Mouse (Mus musculus) forebrain, embryonic 11.5 days (tissue): Measurements from ENCODE around the gene Chchd10. TPM values are rescaled to one million over a fixed set of nuclear protein-coding genes. Genes with fewer than 3 reads are reported as not detected.

ENCODE experiments used
- ATAC-seq: fragments of 200-750 bp; cut with Nextera tagmentation; replicated peaks from 2 replicates; pipeline ENCODE4 v1.8.0; 2017; ENCODE audit warnings: moderate TSS enrichment; ENCODE audit not compliant: low FRiP score
- DNase-seq: peaks from one replicate; pipeline ENCODE4 v3.0.0-alpha.2; 2017; ENCODE audit warnings: low spot score
- H3K27ac ChIP-seq: fragments of 300-500 bp; sonication (generic); 2 replicates; pipeline ENCODE4 v1.5.1; 2014; ENCODE audit warnings: low read depth, low read length
- H3K27me3 ChIP-seq: fragments of 300-500 bp; sonication (generic); 2 replicates; pipeline ENCODE4 v1.6.1; 2014; ENCODE audit warnings: mild to moderate bottlenecking, low read length, mixed read lengths; ENCODE audit not compliant: control insufficient read depth, insufficient read depth
- H3K36me3 ChIP-seq: fragments of 300-500 bp; sonication (generic); 2 replicates; pipeline ENCODE4 v1.6.1; 2014; ENCODE audit warnings: mild to moderate bottlenecking, low read length, moderate library complexity, mixed read lengths; ENCODE audit not compliant: control insufficient read depth, insufficient read depth
- H3K4me1 ChIP-seq: fragments of 300-500 bp; sonication (generic); replicated peaks from 2 replicates; pipeline ENCODE4 v1.6.1; 2014; ENCODE audit warnings: low read length, mixed read lengths; ENCODE audit not compliant: control insufficient read depth, insufficient read depth
- H3K4me2 ChIP-seq: fragments of 300-500 bp; sonication (generic); 2 replicates; pipeline ENCODE4 v1.6.1; 2014; ENCODE audit warnings: low read depth, mild to moderate bottlenecking, low read length, moderate library complexity, mixed read lengths; ENCODE audit not compliant: severe bottlenecking
- H3K4me3 ChIP-seq: fragments of 300-500 bp; sonication (generic); 2 replicates; pipeline ENCODE4 v1.5.1; 2014; ENCODE audit warnings: low read depth, low read length
- H3K9ac ChIP-seq: fragments of 300-500 bp; sonication (generic); 2 replicates; pipeline ENCODE4 v1.6.1; 2014; ENCODE audit warnings: low read length
- H3K9me3 ChIP-seq: fragments of 300-500 bp; sonication (generic); 2 replicates; pipeline ENCODE4 v1.6.1; 2016; ENCODE audit warnings: low read length, mixed read lengths; ENCODE audit not compliant: control insufficient read depth
- WGBS: fragments of 180-500 bp; shearing (Covaris S2); extraction: QIAGEN DNeasy Blood & Tissue Kit; methylation state at CpG from one replicate; pipeline ENCODE4 v1.1.7; 2014; 5-methylcytosine and 5-hydroxymethylcytosine counted together
- polyA plus RNA-seq: library from polyadenylated mRNA; unstranded; fragments of >200 nt; fragmentation: Nextera tagmentation; extraction: Ambion mirVana; gene quantifications from 2 replicates; pipeline ENCODE4 v1.2.1, GENCODE M21; 2014

Chchd10 gene
- polyA plus RNA-seq, 1 experiment from 2014 or later: 6.6 TPM

DNA sequence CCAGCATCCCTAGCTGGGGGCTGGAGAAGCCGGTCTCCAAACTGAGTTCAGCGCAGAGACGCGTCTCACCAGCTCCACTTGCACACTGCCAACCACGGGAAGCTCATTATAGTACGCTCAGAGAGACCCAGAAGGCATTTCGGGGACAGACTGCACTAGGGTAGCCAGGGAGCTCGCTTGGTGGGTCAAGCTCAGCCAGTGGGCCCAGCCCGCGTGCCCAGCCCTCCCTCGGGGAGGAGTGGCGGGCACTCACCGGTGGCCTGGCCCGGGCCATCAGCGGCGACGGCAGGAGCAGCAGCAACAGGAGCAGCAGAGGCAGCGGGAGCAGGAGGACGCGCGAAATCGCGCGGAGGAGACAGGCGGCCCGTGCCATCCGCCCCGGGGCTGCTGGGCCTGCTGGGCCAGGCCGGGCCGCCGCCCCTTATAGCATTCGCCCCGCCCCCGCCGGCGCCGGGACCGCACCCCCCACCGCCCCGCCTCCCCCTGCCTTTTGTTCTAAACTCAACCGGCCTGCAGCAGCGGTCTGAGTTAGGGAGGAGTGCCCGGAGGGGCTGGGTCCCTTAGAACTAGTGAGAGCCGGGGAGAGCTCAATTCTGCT is 750 bp upstream of the Chchd10 start:
- under 1% methylated on average over 29 of the region's 44 CpGs for WGBS
- peak; percentile 88 for DNase-seq
- Histone ChIP-seq H3K4me2 (peak overlapping the region; percentile 95), H3K4me3 (peak overlapping the region; percentile 47), H3K9ac (peak overlapping the region; percentile 85), H3K4me1 (peaks cover 11% of the 10 kb centered on the region), H3K36me3 (no peaks in the 10 kb centered on the region), H3K27ac (no peak overlapping the region), H3K27me3 (peaks cover 32% of the 10 kb centered on the region), H3K9me3 (no peaks in the 10 kb centered on the region)
- ATAC-seq: peak; percentile 76

DNA sequence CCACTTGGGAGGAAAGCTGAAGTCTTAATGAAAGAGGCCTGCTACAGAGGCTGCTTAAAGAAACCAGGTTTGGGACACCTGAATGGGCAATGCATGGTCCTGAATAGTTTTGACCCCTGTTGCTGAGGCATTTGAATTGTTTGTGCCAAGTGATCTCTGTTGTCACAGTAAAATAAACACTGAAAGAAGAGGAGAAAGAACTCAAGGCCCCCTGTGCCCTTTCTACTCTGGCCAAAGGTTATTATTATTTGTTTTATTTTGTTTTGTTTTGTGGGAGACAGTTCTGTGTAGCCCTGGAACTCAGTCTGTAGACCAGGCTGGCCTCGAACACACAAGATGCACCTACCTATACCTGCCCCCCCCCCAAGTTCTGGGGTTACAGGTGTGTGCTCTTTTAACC is 2.1 kb downstream of the Chchd10 start:
- Histone ChIP-seq H3K4me3 (no peak overlapping the region), H3K4me2 (peak overlapping the region; percentile 92; the same call in 1 of the 2 replicates), H3K27ac (no peak overlapping the region), H3K9me3 (no peaks in the 10 kb centered on the region), H3K9ac (no peak overlapping the region), H3K27me3 (peaks cover 34% of the 10 kb centered on the region), H3K36me3 (no peaks in the 10 kb centered on the region), H3K4me1 (peaks cover 11% of the 10 kb centered on the region)
- DNase-seq (no peak), ATAC-seq (no peak)
- 62% methylated on average over 1 of the region's 1 CpGs for WGBS

DNA sequence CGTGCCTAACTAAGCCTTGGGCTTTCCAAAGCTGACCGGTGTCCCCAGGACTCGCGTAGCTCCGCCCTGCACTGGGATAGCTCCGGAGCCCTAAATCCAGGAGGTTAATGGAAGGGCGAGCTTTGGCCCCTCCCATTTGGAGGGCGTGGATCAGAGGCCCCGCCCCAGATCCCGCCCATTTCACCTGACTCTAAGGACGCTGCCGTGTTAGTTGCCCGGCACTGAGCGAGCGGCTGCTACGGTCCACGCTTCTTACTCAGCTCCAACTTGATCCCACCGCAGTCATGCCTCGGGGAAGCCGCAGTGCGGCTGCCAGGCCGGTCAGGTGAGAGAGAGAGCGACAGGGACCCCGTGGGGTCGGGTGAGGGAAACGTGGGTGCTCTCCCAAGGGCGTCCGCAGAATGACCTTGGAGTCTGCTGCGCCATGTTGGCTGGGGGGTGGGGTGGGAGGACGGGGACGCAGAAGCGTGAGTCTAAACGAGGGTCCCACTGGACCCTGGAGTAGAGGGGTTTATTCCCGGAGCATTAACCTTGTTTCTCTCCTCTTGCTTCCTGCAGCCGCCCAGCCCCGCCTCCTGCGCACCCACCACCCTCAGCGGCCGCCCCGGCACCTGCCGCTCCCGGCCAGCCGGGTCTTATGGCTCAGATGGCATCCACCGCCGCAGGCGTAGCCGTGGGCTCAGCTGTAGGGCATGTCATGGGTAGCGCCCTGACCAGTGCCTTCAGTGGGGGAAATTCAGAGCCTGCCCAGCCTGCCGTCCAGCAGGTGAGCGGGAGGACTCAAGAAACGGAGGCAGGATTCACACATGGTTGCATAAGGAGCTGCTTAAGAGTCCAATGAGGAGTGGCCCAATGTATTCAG is 3.0 kb downstream of the Chchd10 start, which contains the start of gene Mmp11:
Mmp11 (minus strand) TSS at position 817 of the 862 bp plus-strand sequence.
- ATAC-seq (peak; percentile 67), DNase-seq (peak; percentile 87)
- Histone ChIP-seq H3K27ac (no peak within 1 kb of the TSS), H3K9me3 (no peaks in the 10 kb centered on the region), H3K27me3 (peaks cover 31% of the 10 kb centered on the region), H3K36me3 (no peaks in the 10 kb centered on the region), H3K4me1 (peaks cover 11% of the 10 kb centered on the region), H3K9ac (peak within 1 kb of the TSS; percentile 55; the same call in 1 of the 2 replicates), H3K4me2 (peak within 1 kb of the TSS; percentile 92), H3K4me3 (peak within 1 kb of the TSS; percentile 53)
- WGBS: 2% methylated on average over 51 of the region's 51 CpGs

DNA sequence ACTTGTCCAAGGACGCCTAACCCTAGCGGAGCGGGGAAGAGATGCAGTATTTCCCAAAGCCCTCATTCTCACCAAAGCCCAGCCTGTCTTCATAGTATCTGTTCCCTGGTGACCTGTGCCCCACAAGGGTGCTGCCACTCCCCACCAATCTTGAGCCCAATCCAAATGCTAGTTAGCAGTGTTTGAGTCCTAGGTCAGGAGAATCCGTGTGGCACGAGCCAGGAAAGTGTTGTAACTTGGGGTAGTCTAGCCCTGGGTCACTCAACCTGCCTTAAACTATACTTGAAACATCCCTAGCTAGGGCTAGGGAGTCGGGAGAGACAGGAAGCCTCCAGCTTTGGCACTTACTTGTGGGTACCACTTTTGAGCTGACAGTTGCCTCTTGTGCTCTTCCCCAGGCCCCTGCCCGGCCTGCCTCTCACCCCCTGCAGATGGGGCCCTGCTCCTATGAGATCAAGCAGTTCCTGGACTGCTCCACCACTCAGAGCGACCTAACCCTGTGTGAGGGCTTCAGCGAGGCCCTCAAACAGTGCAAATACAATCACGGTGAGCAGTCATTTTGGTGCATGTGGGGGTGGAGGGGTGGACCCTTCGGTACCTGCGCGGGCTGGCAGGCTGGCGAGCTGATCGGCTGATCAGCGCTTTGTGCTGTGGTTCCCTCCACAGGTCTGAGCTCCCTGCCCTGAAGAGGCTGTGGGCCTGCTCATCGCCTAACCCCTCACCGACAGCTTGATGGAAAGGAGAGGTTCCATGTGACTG is 4.2 kb downstream of the Chchd10 start:
- no peak for DNase-seq
- peaks cover 7% of the 10 kb centered on the region for H3K4me1 ChIP-seq
- no peak for ATAC-seq

DNA sequence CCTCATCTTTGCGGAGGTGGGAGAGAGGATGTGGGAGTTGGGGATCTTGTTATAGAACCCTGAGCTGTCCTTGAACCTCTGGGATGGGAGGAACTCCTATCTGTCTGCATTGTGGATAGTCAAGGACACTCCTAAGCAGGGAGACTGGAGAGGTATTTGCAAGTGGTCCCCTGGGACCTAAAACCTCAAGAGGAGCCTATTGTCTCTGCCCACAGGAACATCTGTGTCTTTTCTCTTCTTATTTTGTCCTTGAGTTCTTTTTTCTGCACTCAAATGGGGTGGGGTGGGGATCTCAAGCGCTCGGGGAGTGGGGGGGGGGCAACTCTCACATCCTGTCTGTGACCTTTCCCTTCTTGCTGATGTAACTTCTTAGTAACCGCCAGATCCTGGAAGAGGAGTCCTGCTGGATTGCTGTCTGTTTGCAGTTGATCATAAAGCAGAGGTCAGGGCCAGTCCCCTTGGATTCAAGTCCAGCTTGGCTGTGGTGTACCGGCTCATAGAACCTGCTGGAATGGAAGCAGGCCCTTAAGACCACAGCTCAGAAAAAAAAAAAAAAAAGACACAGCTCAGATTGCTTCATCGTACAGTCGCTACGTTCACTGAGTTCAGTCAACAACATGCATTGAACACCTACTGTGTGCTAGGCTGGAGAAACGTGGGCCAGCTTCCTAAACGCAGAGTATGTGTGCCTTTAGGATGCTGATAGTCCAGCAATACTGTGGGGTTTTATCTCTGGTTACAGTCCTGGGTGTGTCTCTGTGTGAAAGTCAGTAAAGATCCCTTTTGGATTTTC is 5.1 kb downstream of the Chchd10 start:
- H3K27me3 ChIP-seq: peaks cover 22% of the 10 kb centered on the region
- WGBS: 49% methylated on average over 10 of the region's 10 CpGs
- no peaks in the 10 kb centered on the region for H3K9me3 ChIP-seq
- H3K27ac ChIP-seq: no peak overlapping the region
- no peak overlapping the region for H3K4me3 ChIP-seq
- H3K36me3 ChIP-seq: no peaks in the 10 kb centered on the region
- peaks cover 2% of the 10 kb centered on the region for H3K4me1 ChIP-seq
- ATAC-seq: no peak
- H3K9ac ChIP-seq: no peak overlapping the region
- no peak overlapping the region for H3K4me2 ChIP-seq
- DNase-seq: no peak

More for the DNA sequence above, 4.2 kb downstream of the Chchd10 start:
- Histone ChIP-seq H3K27ac (no peak overlapping the region), H3K9ac (no peak overlapping the region), H3K4me2 (no peak overlapping the region), H3K4me3 (no peak overlapping the region), H3K27me3 (peaks cover 22% of the 10 kb centered on the region), H3K9me3 (no peaks in the 10 kb centered on the region), H3K36me3 (no peaks in the 10 kb centered on the region)
- WGBS: 29% methylated on average over 18 of the region's 18 CpGs

DNA sequence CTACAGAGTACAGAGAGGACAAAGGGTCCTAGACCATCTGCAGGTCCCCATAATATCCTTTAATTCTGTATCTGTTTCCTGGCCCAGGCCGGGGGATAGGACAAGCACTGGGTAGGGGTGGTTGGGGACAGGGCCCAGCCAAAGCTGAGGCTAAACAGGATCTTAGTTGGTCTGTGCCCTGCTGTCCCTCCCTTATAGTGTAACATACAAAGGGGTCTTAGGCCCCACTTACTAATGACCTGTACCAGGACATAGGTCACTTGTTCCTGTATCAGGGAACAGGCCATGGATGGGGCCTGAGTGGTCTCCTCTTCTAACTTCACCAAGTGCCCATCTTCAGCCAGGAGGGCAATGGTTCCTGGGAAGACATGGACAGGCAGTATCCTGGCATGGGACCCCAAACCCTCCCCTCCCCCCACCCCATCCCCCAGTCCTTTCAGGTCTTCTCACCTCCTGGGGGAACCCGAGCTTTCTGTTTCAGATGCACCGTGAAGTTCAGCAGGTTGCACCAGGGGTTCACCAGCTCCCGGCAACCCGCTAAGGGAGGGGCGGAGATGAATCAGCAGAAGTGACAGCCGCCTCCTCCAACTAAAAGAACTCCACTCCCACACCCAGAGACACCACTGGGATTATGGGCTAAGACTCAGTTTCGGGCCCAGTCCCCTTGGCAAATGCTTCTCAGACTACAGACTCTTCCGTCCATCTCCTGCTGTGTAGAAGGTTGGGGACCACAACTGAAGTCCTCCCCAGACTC is 6.7 kb downstream of the Chchd10 start:
- 57% methylated on average over 9 of the region's 9 CpGs for WGBS
- DNase-seq: no peak
- H3K9ac ChIP-seq: no peak overlapping the region
- no peaks in the 10 kb centered on the region; the same call in 1 of the 2 replicates for H3K4me1 ChIP-seq
- H3K27me3 ChIP-seq: peaks cover 22% of the 10 kb centered on the region
- ATAC-seq: no peak
- H3K4me2 ChIP-seq: no peak overlapping the region
- no peak overlapping the region for H3K27ac ChIP-seq
- no peak overlapping the region for H3K4me3 ChIP-seq
- no peaks in the 10 kb centered on the region for H3K9me3 ChIP-seq
- no peaks in the 10 kb centered on the region for H3K36me3 ChIP-seq

DNA sequence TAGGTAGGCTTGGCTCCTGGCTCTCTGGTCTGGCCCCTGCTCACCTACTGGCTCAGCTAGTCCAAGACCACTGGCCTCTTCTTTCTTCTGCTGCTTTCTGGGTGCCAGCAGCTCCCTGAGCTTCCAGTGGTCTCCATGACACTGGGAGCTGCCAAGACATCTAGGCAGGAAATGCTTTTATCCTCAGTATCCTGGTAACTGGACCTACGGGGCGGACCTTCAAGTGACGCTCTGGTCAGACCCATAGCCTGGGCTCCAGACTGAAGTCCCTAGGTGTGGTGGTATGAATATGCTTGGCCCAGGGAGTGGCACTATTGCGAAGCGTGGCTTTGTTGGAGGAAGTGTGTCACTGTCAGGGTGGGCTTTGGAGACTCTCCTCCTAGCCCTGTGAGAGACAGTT is 7.6 kb downstream of the Chchd10 start, which contains the start of gene Gm867:
Gm867 (minus strand) TSS at position 153 of the 400 bp plus-strand sequence.
- Histone ChIP-seq H3K9me3 (no peaks in the 10 kb centered on the region), H3K4me1 (no peaks in the 10 kb centered on the region; the same call in 1 of the 2 replicates), H3K4me2 (no peak within 1 kb of the TSS), H3K36me3 (no peaks in the 10 kb centered on the region), H3K9ac (no peak within 1 kb of the TSS), H3K27me3 (peaks cover 19% of the 10 kb centered on the region), H3K27ac (no peak within 1 kb of the TSS), H3K4me3 (no peak within 1 kb of the TSS)
- ATAC-seq: no peak
- DNase-seq: no peak
- WGBS: 93% methylated on average over 5 of the region's 5 CpGs
